Comparison of ENCODE assay signal across 10 mouse cellular contexts in genomic region chr6:143530372-143531224, GRCm38 (mm10).
DNase-seq lines count a peak whose midpoint lies in the region; ATAC-seq and TF ChIP-seq lines count a peak whose summit lies in the region.
"Had no signal": no experiment of that assay in that cellular context is flagged by ENCODE, and none has a peak within 500 bp of the region (broad histone marks: within the 10 kb centered on the region; RNA-seq: fewer than 3 reads in every experiment).

No protein-coding gene starts in this region.

- peak; percentile 31 for DNase-seq in forebrain, embryonic 14.5 days (ENCODE audit: low spot score)
- DNase-seq in stomach, postnatal 0 days (ENCODE audit: low spot score): no peak
- no peak for DNase-seq in testis, postnatal 14 days (ENCODE audit: low spot score)
- DNase-seq: cerebellum, postnatal 36 days; layer of hippocampus, postnatal 36 days had no signal

- peaks cover 4% of the 10 kb centered on the region; the same call in 1 of the 2 replicates for H3K4me1 ChIP-seq in forebrain, embryonic 14.5 days (ENCODE audit: control insufficient read depth, insufficient read depth, low read length)
- peaks cover 15% of the 10 kb centered on the region for H3K4me1 ChIP-seq in forebrain, embryonic 13.5 days
- H3K4me1 ChIP-seq in stomach, embryonic 15.5 days: peaks cover 9% of the 10 kb centered on the region
- H3K4me1 ChIP-seq in stomach, postnatal 0 days (replicated peaks; ENCODE audit: control insufficient read depth, insufficient read depth): no peaks in the 10 kb centered on the region
- H3K4me1 ChIP-seq in limb, embryonic 12.5 days (replicated peaks): peaks cover 42% of the 10 kb centered on the region

- 50% methylated on average over 13 of the region's 13 CpGs for WGBS in forebrain, embryonic 14.5 days
- 45% methylated on average over 13 of the region's 13 CpGs for WGBS in forebrain, embryonic 13.5 days
- WGBS in stomach, embryonic 15.5 days: 33% methylated on average over 13 of the region's 13 CpGs
- 39% methylated on average over 13 of the region's 13 CpGs for WGBS in stomach, postnatal 0 days
- WGBS in limb, embryonic 12.5 days: 16% methylated on average over 13 of the region's 13 CpGs

- no peak overlapping the region for H3K4me3 ChIP-seq in forebrain, embryonic 14.5 days (ENCODE audit: low read depth, low read length)
- no peak overlapping the region for H3K4me3 ChIP-seq in forebrain, embryonic 13.5 days
- H3K4me3 ChIP-seq in stomach, embryonic 15.5 days (replicated peaks): no peak overlapping the region
- H3K4me3 ChIP-seq in stomach, postnatal 0 days (ENCODE audit: low read depth, low read length): no peak overlapping the region
- H3K4me3 ChIP-seq in limb, embryonic 12.5 days (replicated peaks): no peak overlapping the region

- H3K27me3 ChIP-seq in forebrain, embryonic 14.5 days (replicated peaks; ENCODE audit: control insufficient read depth, insufficient read depth, low read length): no peaks in the 10 kb centered on the region
- peaks cover 3% of the 10 kb centered on the region; the same call in 1 of the 2 replicates for H3K27me3 ChIP-seq in forebrain, embryonic 13.5 days
- no peaks in the 10 kb centered on the region for H3K27me3 ChIP-seq in stomach, embryonic 15.5 days (replicated peaks)
- no peaks in the 10 kb centered on the region for H3K27me3 ChIP-seq in stomach, postnatal 0 days (ENCODE audit: control insufficient read depth, insufficient read depth, low read length)
- no peaks in the 10 kb centered on the region for H3K27me3 ChIP-seq in limb, embryonic 12.5 days

- no peak; the same call in 1 of the 2 replicates for ATAC-seq in forebrain, embryonic 14.5 days
- ATAC-seq in forebrain, embryonic 13.5 days: no peak
- no peak; the same call in 1 of the 2 replicates for ATAC-seq in stomach, embryonic 15.5 days (ENCODE audit: insufficient read depth, low FRiP score, low read depth)
- no peak for ATAC-seq in stomach, postnatal 0 days (ENCODE audit: low FRiP score, low TSS enrichment)
- ATAC-seq in limb, embryonic 12.5 days (ENCODE audit: insufficient number of reproducible peaks, insufficient read depth, low FRiP score, low TSS enrichment, low read depth): peak; percentile 80; the same call in 1 of the 2 replicates
- no peak for ATAC-seq in frontal cortex, adult (ENCODE audit: low TSS enrichment)
- ATAC-seq in inflammation-experienced regulatory T-cells, adult 6 months: no peak

- TF ChIP-seq EP300 in stomach, postnatal 0 days (optimal IDR thresholded peaks at IDR 0.05): no peak

- H3K9me3 ChIP-seq in forebrain, embryonic 14.5 days (replicated peaks; ENCODE audit: control insufficient read depth, low read length): no peaks in the 10 kb centered on the region; the same call in 1 of the 2 replicates
- H3K9me3 ChIP-seq in forebrain, embryonic 13.5 days (replicated peaks): peaks cover 8% of the 10 kb centered on the region; the same call in 1 of the 2 replicates
- no peaks in the 10 kb centered on the region for H3K9me3 ChIP-seq in stomach, embryonic 15.5 days
- H3K9me3 ChIP-seq in stomach, postnatal 0 days (ENCODE audit: control insufficient read depth, low read length): no peaks in the 10 kb centered on the region
- H3K9me3 ChIP-seq in limb, embryonic 12.5 days: 0 out of 2 replicates have a peak, but pooled peaks cover 5% of the 10 kb centered on the region

- H3K4me2 ChIP-seq in forebrain, embryonic 14.5 days (ENCODE audit: low read length): no peak overlapping the region
- no peak overlapping the region for H3K4me2 ChIP-seq in forebrain, embryonic 13.5 days
- peak overlapping the region; percentile 16; the same call in 1 of the 2 replicates for H3K4me2 ChIP-seq in stomach, embryonic 15.5 days
- H3K4me2 ChIP-seq in stomach, postnatal 0 days (replicated peaks; ENCODE audit: low read depth): no peak overlapping the region
- peak overlapping the region; percentile 30; the same call in 1 of the 2 replicates for H3K4me2 ChIP-seq in limb, embryonic 12.5 days

- no peaks in the 10 kb centered on the region for H3K36me3 ChIP-seq in forebrain, embryonic 14.5 days (ENCODE audit: control insufficient read depth, insufficient read depth, low read length)
- no peaks in the 10 kb centered on the region for H3K36me3 ChIP-seq in forebrain, embryonic 13.5 days (ENCODE audit: poor library complexity, severe bottlenecking)
- H3K36me3 ChIP-seq in stomach, embryonic 15.5 days: no peaks in the 10 kb centered on the region
- H3K36me3 ChIP-seq in stomach, postnatal 0 days (ENCODE audit: control insufficient read depth, insufficient read depth, low read length): no peaks in the 10 kb centered on the region
- no peaks in the 10 kb centered on the region for H3K36me3 ChIP-seq in limb, embryonic 12.5 days

- no peak overlapping the region for H3K9ac ChIP-seq in forebrain, embryonic 14.5 days (ENCODE audit: low read length)
- no peak overlapping the region for H3K9ac ChIP-seq in forebrain, embryonic 13.5 days
- H3K9ac ChIP-seq in stomach, embryonic 15.5 days: no peak overlapping the region
- H3K9ac ChIP-seq in stomach, postnatal 0 days (ENCODE audit: low read length): no peak overlapping the region
- H3K9ac ChIP-seq in limb, embryonic 12.5 days (replicated peaks): no peak overlapping the region

- H3K27ac ChIP-seq in forebrain, embryonic 14.5 days (ENCODE audit: low read depth, low read length): no peak overlapping the region
- no peak overlapping the region for H3K27ac ChIP-seq in forebrain, embryonic 13.5 days
- no peak overlapping the region for H3K27ac ChIP-seq in stomach, embryonic 15.5 days
- no peak overlapping the region for H3K27ac ChIP-seq in stomach, postnatal 0 days (replicated peaks)
- peak overlapping the region; percentile 93 for H3K27ac ChIP-seq in limb, embryonic 12.5 days

- TF ChIP-seq CTCF in stomach, postnatal 0 days (IDR thresholded peaks at IDR 0.05; ENCODE audit: low read depth): no peak

Comparison
In these comparisons a context has a peak if more than half of its experiments do, and no peak if none do; other contexts are left out.
1. H3K4me2 ChIP-seq: peak in stomach, embryonic 15.5 days (single experiment) and limb, embryonic 12.5 days (single experiment); none in forebrain, embryonic 14.5 days (single experiment), forebrain, embryonic 13.5 days (single experiment) and stomach, postnatal 0 days (single experiment).